Mouse (Mus musculus) erythroblast, embryonic 14.5 days (primary cell): ENCODE results near the gene Syndig1.

Experiments used
- GATA1 ChIP-seq: IDR thresholded peaks from 2 replicates; pipeline ENCODE4 v1.6.1; 2012; ENCODE audit warnings: low read length, inconsistent platforms, mixed read lengths
- TAL1 ChIP-seq: IDR thresholded peaks from 3 replicates; pipeline ENCODE4 v1.6.1; 2012; ENCODE audit warnings: low read length, inconsistent platforms, mixed read lengths

GRCm38 (mm10) chr2:149865914-149866435, 37.0 kb downstream of the Syndig1 start:
- TF ChIP-seq TAL1, result no peak
- no peak for TF ChIP-seq GATA1
